Mouse (Mus musculus) brain, embryonic 14.5 days (tissue): ENCODE results near the gene Edc4.

Experiments used
- CTCF ChIP-seq: fragments of 200-500 bp; IDR thresholded peaks from 2 replicates; pipeline ENCODE4 v1.5.1; 2012; ENCODE audit warnings: inconsistent platforms, mild to moderate bottlenecking, moderate library complexity, borderline replicate concordance; ENCODE audit not compliant: insufficient read depth, insufficient read length; ENCODE audit errors: extremely low read depth
- POLR2A ChIP-seq: fragments of 200-500 bp; IDR thresholded peaks from 2 replicates; pipeline ENCODE4 v1.6.1; 2012; ENCODE audit warnings: mild to moderate bottlenecking, inconsistent platforms, borderline replicate concordance; ENCODE audit not compliant: poor library complexity, insufficient read depth, insufficient read length, severe bottlenecking; ENCODE audit errors: extremely low read depth

DNA sequence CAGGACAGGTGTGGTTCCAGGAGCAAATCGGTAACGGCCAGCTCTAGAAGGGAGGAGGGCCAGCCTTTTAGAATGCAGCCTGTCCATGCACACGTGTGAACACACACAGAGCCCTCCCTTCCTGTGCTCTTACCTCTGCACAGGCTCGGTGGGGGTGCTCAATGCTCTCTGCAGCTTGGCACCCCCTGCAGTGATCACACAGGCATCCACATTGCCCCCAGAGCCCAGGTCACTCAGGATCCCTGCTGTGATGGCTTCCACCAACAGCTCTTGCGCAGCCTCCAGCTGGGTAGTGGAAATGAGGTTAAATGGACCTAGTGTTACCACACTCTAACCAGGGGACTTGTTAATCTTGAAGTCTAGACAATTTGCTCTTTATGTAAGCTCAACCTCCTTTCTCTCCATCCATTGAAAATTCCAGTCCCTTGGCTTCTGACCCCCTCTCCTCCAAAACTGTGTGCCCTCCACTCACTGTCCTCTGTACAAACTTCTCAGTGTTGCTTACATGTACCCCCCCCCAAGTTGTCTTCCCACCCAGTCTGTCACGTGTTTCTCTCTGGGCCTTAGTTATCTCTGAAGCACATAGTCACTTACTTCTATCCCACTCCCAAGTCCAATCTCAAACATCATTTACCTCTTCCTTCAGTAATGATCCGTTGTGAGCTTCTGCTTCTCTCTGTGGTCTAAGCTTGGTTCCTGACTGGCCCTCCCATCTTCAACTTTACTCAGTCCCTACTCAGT is 55.4 kb downstream of the Edc4 start:
- TF ChIP-seq CTCF, result no peak
- no peak for TF ChIP-seq POLR2A
